Mouse (Mus musculus) forelimb bud, embryonic 11.5 days (tissue): ENCODE measurements around the gene Sgpl1.
"Not testable (repeated sequence)": the region's sequence is repeated elsewhere in the genome, so short reads cannot be mapped to it uniquely, and the experiment has no call there.

Source experiments
- DNase-seq: peaks from one replicate; pipeline ENCODE4 v3.0.0-alpha.2; 2012; ENCODE audit warnings: low read depth, low spot score

Sgpl1 gene

GRCm38 (mm10) chr10:61156453-61156852 is 8.9 kb upstream of the Sgpl1 start:
- DNase-seq: no peak

- no peak for DNase-seq
These were observed 8.1 kb upstream of the Sgpl1 start for GRCm38 (mm10) chr10:61155611-61156010.

DNA sequence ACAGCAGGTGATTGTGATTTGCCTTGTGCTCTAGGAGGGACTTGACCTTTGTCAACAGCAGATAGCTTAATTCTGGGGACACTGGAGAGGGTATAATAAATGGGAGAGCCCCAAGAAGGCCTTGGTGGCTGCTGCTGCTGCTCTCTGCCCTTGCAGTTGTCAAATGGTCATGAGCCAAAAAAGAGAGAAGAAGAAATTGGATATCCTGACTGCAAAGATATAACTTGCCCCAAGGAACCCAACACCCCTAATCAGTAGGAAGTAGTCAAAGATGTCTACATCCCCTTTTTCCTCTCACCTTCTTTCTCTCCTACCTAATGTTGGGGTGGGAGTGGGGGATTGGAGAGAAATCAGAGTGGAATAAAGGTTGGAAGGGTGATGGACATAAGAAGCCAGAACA is 4.6 kb upstream of the Sgpl1 start:
- DNase-seq: no peak

DNA sequence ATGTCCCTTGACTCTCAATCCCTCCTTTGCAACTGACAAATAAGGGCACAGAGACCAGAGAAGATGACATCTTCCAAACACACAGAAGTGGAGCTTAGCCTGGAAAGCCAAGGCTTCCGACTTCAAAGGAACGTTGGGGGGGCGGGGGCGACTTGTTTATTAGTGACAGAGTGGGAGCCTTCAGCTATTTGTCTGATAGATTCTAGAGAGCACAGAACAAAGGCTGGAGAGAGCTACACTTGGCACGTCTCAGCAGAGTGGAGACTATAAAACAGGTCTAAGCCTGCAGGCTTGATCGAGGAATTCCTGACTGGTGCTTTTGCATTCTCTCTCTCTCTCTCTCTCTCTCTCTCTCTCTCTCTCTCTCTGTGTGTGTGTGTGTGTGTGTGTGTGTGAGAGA is 3.1 kb upstream of the Sgpl1 start:
- DNase-seq: peak; percentile 64

DNA sequence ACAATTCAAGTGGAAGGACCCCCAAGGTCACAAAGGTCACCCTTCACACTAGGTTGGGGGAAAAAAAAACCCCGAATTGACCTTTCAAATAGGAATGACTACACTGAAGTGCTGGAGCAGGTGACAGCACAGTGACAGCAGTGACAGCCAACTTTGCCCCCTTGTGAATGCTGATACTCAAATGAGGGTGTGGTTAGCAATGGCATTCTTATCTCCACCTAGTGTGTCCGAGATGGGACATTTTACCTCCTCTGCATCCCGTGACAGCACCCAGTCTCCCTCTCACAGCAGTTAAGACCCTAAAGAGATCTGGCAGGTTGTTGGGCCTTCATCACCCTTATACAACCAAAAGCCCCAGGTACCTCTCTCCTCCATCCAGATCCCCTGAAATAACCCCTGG is 2.0 kb upstream of the Sgpl1 start:
- DNase-seq: no peak

GRCm38 (mm10) chr10:61146807-61147156 is 721 bp downstream of the Sgpl1 start:
- DNase-seq: no peak

DNA sequence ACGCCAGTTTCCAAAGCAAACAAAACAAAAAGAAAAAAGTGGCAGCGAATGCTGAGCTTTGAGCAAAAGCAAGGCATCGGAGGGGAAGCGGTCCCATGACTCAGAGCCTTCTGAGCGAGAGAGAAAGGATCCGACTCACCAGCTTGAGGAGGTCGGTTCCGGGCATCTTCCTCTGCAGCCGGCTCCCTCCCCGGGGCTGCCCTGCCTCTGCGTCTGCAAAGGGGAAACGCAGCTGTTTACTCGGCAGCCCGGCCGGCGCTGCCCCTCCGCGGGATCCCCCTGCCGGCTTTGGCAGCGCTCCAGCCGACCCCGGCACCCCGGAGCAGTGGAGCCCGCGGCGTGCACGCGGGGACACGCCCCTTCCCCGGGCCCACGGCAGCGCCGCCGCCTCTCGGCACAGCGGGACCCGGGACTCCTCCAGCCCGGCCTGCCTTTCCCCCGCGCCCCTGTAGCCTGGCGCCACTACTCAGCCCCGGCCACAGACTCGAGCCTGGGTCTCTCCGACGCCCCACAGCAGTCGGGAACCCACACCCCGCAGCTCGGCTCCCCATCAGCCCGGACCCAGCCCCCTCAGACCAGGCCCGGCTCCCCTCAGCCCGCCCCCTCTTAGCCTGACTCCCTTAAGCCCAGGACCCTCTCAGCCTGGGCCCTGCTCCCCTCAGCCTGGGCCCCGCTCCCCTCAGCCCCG is 1.2 kb downstream of the Sgpl1 start:
- peak; percentile 35 for DNase-seq

DNA sequence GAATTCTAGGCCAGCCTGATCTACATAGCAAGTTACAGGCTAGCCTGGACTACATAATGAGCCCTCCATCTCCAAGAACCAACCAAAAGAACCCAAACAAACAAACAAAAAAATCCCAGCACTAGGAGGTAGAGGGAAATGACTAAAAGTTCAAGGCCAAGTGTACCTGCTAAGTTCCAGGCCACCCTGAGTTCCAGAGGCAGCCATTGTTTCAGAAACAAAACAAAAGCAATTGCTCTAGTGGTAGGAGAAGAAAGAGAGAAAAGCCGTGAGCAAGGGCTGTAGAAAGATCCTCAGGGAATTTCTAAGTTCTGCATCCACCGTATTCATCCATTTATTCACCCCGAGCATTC is 1.8 kb downstream of the Sgpl1 start:
- no peak for DNase-seq

DNA sequence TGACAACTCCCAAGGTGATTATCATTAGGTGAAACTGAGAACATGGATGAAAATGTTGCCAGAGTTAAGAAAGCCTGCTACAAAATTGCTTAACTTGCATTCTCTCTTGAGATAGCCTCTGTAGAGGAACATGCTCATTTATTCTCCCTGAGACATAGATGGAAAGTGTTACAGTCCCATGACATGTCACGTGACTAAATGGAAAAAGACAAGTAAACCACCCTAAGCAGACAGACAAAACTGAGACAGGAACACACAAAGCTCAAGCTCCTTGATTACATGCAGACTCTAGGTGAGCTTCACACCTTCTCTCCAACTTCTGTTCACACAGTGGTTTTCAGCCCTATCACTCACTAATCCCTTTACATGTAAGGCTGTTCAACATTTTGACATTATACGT is 4.2 kb downstream of the Sgpl1 start:
- DNase-seq: no peak

GRCm38 (mm10) chr10:61137567-61137966 is 9.9 kb downstream of the Sgpl1 start:
- no peak for DNase-seq

DNA sequence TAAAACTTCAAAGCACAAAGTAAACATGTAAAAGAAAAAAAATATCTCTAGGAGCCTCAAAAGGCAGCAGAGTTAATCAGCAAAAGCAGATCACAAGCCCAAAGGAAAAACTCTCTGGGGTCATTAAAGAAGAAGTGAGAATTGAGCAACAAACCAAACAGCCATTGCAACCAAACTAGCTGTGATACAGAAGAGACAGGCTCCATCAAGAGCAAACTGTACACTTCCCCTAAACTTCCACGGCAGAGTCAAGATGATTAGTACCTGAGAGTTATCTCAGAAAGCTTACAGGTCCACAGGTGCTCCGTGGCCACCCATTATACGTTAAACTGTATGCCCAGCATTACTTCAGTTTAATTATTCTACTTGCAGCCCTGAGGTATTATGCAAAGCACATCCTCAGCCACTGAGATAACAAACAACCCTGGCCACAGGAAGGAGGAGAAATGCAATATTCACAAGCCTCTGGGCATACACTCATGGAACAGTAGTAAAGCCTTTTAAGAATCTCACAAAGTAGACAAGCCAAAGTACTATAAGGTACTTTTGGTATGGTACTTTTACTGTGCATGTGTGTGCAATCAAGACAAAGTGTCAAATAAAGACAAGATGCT is 12.2 kb downstream of the Sgpl1 start:
- no peak for DNase-seq

GRCm38 (mm10) chr10:61134041-61134440 is 13.5 kb downstream of the Sgpl1 start:
- no peak for DNase-seq

DNA sequence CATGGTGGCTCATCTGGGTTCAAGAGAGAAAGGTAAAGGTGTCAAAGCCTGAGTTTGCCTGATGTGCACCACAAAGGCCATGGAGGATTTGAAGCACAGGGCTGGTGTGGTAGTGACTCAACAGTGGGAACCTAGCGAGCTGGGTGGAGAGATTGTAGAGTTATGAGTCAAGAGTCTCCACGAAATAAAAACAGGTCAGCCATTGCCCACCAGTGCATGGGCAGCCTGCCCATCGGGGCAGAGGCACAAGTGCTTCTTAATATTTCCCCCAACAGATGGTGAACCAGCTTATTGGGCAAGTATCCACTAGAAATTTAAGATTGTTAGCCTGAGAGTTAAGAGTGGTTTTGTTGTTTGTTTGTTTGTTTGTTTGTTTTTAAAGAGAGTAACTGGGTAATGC is 16.5 kb downstream of the Sgpl1 start:
- DNase-seq: no peak

DNA sequence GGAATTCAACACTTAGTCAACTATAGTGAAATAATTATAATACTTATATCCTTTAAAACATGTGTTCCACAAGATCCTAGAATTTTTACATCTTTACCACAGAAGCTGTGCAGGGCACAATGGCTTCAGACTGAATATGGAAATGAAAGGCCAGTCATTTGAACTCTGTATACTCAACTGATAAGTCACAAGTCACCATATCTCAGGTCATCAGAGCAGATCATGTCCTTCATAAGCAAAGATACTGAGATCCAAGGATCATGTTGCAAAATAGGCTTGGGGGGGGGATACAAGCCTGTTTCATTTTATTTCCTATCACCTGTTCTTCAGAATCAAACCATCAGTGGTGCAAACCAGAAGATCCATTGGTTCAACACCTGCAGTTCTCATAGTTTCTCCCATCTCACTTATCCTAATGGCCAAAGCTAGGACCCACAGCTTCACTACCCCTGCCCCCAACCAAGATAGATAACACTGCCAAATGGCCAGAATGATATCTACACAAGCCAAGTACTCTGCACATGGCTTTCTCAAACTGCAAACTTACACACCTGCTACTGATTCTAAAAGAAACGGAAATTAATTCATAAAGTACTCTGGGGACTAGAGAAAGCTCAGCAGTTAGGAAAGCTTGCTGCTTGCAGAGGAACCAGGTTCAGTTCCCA is 18.7 kb downstream of the Sgpl1 start:
- no peak for DNase-seq

DNA sequence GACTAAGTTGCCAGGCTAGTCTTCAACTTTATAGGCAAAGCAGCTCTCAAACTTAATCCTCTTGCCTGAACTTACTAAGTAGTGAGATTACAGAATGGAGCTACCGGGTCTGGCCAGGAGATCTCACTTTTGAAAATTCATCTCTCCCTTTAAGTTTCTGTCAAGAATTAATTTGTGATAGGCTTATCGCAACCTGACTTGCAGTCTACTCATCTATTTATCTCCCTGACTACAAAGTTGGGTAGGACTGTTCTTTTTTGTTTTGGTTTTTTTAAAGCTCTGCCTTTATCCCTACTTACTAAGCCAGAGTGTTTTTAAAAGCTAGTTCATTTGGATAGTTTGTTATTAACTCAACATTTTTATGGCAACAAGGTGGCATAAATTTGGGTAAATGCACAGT is 23.0 kb downstream of the Sgpl1 start:
- no peak for DNase-seq

DNA sequence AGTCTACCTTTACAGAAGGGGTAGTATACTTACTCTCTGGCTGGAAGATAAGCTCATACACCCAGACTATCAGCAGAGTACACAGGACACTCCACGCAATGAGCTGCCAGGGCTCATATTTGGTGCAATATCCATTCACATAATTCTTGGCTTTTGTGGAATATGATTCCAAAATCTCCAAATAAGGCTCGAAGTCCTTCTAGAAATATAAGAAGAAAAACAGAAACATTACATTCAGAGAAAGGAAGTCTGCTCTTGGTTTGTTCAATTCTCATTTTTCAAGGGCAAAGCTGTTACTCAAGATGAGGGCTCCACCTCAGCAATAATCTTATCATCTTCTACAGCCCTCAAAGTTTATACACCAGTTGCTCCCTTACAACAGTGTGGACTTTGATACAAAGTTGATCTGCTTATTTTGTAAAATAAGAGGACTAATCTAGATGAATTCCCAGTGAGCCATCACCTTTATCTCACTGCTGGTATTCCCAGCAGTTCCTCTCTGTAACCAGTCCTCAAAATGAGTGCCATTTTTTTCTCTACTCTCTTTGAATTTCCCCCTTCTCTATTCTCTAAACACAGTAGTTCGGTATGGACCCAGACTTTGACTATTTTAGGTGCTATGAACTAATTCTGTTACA is 24.1 kb downstream of the Sgpl1 start:
- no peak for DNase-seq

GRCm38 (mm10) chr10:61121732-61122131 is 25.8 kb downstream of the Sgpl1 start:
- DNase-seq: not testable (repeated sequence)

DNA sequence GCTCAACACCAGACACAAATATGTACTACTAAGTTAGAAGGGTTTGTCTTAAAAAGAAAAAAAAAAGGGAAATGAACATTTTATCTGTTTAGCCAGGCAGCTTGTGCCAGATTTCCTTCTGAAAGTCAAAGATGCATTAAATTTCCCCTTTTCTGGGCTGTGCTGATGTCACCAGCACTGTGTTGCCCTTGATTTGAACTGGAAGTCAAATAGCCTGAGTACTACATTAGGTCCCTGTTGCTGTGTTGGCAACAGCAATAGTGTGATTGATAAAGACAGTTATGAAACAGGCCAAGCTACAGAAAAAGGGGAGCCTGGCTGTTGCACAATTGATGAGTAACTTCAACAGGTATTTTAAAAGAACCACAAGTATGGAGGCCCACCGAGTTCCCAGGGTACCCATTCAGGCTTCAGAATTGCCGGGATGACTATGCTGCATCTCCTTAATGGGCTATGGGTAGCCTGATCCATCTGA is 33.2 kb downstream of the Sgpl1 start:
- no peak for DNase-seq

GRCm38 (mm10) chr10:61103564-61104114 is 43.9 kb downstream of the Sgpl1 start:
- DNase-seq: no peak

GRCm38 (mm10) chr10:61091866-61092265 is 55.6 kb downstream of the Sgpl1 start:
- no peak for DNase-seq

GRCm38 (mm10) chr10:61089170-61090142 is 58.0 kb downstream of the Sgpl1 start, which contains the start of gene Pcbd1:
Gene Pcbd1, plus strand, starts transcription at chr10:61089331.
- DNase-seq: peak; percentile 59
